Mouse (Mus musculus) midbrain, embryonic 15.5 days (tissue): ENCODE results near the gene Gm20388. TPM values are rescaled to one million over a fixed set of nuclear protein-coding genes. Genes with fewer than 3 reads are reported as not detected.

ENCODE experiments used
- ATAC-seq: fragments of 200-750 bp; cut with Nextera tagmentation; replicated peaks from 2 replicates; pipeline ENCODE4 v1.8.0; 2017; ENCODE audit warnings: moderate TSS enrichment
- H3K27ac ChIP-seq: fragments of 300-500 bp; sonication (generic); 2 replicates; pipeline ENCODE4 v1.5.1; 2015; ENCODE audit warnings: mild to moderate bottlenecking, inconsistent platforms
- H3K27me3 ChIP-seq: fragments of 300-500 bp; sonication (generic); replicated peaks from 2 replicates; pipeline ENCODE4 v1.6.1; 2015; ENCODE audit warnings: inconsistent platforms
- H3K36me3 ChIP-seq: fragments of 300-500 bp; sonication (generic); replicated peaks from 2 replicates; pipeline ENCODE4 v1.6.1; 2015; ENCODE audit warnings: inconsistent platforms
- H3K4me1 ChIP-seq: fragments of 300-500 bp; sonication (generic); 2 replicates; pipeline ENCODE4 v1.6.1; 2015; ENCODE audit warnings: inconsistent platforms
- H3K4me2 ChIP-seq: fragments of 300-500 bp; sonication (generic); 2 replicates; pipeline ENCODE4 v1.6.1; 2015; ENCODE audit warnings: inconsistent platforms, mild to moderate bottlenecking, moderate library complexity
- H3K4me3 ChIP-seq: fragments of 300-500 bp; sonication (generic); 2 replicates; pipeline ENCODE4 v1.5.1; 2015; ENCODE audit warnings: mild to moderate bottlenecking, inconsistent platforms
- H3K9ac ChIP-seq: fragments of 300-500 bp; sonication (generic); 2 replicates; pipeline ENCODE4 v1.6.1; 2015; ENCODE audit warnings: mild to moderate bottlenecking, inconsistent platforms
- H3K9me3 ChIP-seq: fragments of 300-500 bp; sonication (generic); 2 replicates; pipeline ENCODE4 v1.6.1; 2016; ENCODE audit warnings: inconsistent platforms
- WGBS: fragments of 180-500 bp; shearing (Covaris S2); methylation state at CpG from one replicate; pipeline ENCODE4 v1.1.7; 2015; ENCODE audit warnings: mixed read lengths; 5-methylcytosine and 5-hydroxymethylcytosine counted together
- polyA plus RNA-seq: library from polyadenylated mRNA; unstranded; fragments of >200 nt; fragmentation: Nextera tagmentation; extraction: Ambion mirVana; gene quantifications from 2 replicates; pipeline ENCODE4 v1.2.1, GENCODE M21; 2015

Gm20388 gene
- polyA plus RNA-seq, 1 experiment from 2014 or later: 5.6 TPM

DNA sequence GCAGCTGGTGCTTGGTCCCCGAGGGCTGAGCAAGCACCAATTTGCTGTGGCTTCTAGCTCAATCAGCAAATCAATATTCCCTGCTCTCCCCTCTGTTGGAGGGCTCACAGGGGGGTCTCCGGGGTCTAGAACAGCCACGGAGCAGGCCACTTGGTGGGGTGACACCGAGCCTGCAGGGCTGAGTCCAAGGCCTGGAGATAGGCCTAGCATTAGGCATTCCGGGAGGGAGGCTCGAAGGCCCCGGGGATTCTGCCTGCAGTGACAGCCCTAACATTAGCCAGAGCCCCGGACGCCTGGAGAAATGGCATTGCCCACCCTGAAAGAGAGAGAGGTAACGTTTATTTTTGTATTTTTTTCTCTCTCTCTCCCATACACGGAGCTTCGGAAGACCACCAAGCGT is 972.0 kb downstream of the Gm20388 start:
- Histone ChIP-seq H3K27me3 (peaks cover 60% of the 10 kb centered on the region), H3K9ac (no peak overlapping the region), H3K4me3 (no peak overlapping the region), H3K27ac (no peak overlapping the region), H3K36me3 (no peaks in the 10 kb centered on the region), H3K4me2 (no peak overlapping the region), H3K9me3 (no peaks in the 10 kb centered on the region), H3K4me1 (peaks cover 14% of the 10 kb centered on the region)
- no peak for ATAC-seq
- 19% methylated on average over 13 of the region's 13 CpGs for WGBS

DNA sequence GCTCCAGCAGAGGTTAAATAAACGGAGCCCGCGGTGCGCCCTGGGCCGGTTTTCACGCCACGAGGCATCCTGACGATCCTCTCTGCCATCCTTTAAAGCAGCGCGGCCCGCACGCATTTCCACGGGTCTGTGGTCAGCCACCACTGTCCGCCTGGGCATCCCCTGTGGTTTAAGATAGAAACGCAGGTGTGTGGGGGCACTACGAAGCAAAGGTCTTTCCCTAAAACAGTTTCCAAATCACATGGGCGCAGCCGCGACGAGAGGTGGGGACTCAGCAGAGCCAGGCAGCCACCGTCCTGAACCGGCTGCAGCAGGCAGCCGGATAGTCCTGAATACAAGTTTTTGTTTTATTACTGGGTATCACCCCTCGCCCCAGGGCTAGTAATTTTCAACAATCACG is 972.7 kb downstream of the Gm20388 start:
- Histone ChIP-seq H3K9ac (no peak overlapping the region), H3K9me3 (no peaks in the 10 kb centered on the region), H3K27me3 (peaks cover 66% of the 10 kb centered on the region), H3K4me2 (peak overlapping the region; percentile 23), H3K36me3 (no peaks in the 10 kb centered on the region), H3K4me3 (no peak overlapping the region), H3K4me1 (peaks cover 14% of the 10 kb centered on the region), H3K27ac (no peak overlapping the region)
- 3% methylated on average over 25 of the region's 25 CpGs for WGBS
- ATAC-seq: no peak

DNA sequence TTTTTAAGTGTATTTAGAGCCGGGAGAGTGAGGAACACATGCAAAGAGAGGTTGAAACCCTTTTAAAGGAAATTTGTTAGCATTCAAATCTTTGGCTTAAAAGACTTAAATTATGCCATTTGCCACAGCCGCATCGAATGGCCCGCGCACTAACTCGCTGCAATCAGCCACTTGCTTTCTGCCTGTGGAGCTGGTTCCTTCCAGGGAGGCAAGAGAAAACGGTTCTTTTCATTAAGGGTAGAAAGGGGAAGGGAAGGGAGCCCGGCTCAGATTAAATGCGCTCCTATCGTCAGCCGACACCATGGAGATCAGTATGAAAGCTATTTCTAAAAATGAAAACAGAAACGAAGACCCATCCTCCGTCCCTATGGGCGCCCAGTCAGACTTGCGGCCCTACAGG is 973.2 kb downstream of the Gm20388 start:
- Histone ChIP-seq H3K27me3 (peaks cover 71% of the 10 kb centered on the region), H3K4me1 (peaks cover 14% of the 10 kb centered on the region), H3K4me3 (no peak overlapping the region), H3K4me2 (no peak overlapping the region), H3K9me3 (no peaks in the 10 kb centered on the region), H3K36me3 (no peaks in the 10 kb centered on the region), H3K27ac (no peak overlapping the region), H3K9ac (no peak overlapping the region)
- no peak for ATAC-seq
- WGBS: 7% methylated on average over 15 of the region's 15 CpGs

- H3K4me3 ChIP-seq: no peak overlapping the region
- WGBS: 60% methylated on average over 13 of the region's 13 CpGs
- H3K36me3 ChIP-seq: no peaks in the 10 kb centered on the region
- no peak overlapping the region for H3K27ac ChIP-seq
- H3K9me3 ChIP-seq: no peaks in the 10 kb centered on the region
- no peak for ATAC-seq
- no peak overlapping the region for H3K4me2 ChIP-seq
- H3K27me3 ChIP-seq: peaks cover 79% of the 10 kb centered on the region
- H3K4me1 ChIP-seq: peaks cover 14% of the 10 kb centered on the region
- no peak overlapping the region for H3K9ac ChIP-seq
Observed at GRCm38 (mm10) chr8:120884881-120885280, 974.2 kb downstream of the Gm20388 start.

GRCm38 (mm10) chr8:120887254-120887653 is 976.6 kb downstream of the Gm20388 start:
- H3K36me3 ChIP-seq: no peaks in the 10 kb centered on the region
- H3K9ac ChIP-seq: no peak overlapping the region
- peaks cover 14% of the 10 kb centered on the region for H3K4me1 ChIP-seq
- peaks cover 73% of the 10 kb centered on the region for H3K27me3 ChIP-seq
- H3K27ac ChIP-seq: no peak overlapping the region
- ATAC-seq: no peak
- no peak overlapping the region for H3K4me2 ChIP-seq
- no peak overlapping the region for H3K4me3 ChIP-seq
- no peaks in the 10 kb centered on the region for H3K9me3 ChIP-seq
- WGBS: 13% methylated on average over 10 of the region's 10 CpGs

- 45% methylated on average over 5 of the region's 5 CpGs for WGBS
- Histone ChIP-seq H3K9me3 (no peaks in the 10 kb centered on the region), H3K4me2 (no peak overlapping the region), H3K27ac (no peak overlapping the region), H3K9ac (no peak overlapping the region), H3K36me3 (no peaks in the 10 kb centered on the region), H3K4me3 (no peak overlapping the region), H3K27me3 (peaks cover 74% of the 10 kb centered on the region), H3K4me1 (peaks cover 9% of the 10 kb centered on the region)
- ATAC-seq: no peak
Observed at GRCm38 (mm10) chr8:120888005-120888404, 977.4 kb downstream of the Gm20388 start.

DNA sequence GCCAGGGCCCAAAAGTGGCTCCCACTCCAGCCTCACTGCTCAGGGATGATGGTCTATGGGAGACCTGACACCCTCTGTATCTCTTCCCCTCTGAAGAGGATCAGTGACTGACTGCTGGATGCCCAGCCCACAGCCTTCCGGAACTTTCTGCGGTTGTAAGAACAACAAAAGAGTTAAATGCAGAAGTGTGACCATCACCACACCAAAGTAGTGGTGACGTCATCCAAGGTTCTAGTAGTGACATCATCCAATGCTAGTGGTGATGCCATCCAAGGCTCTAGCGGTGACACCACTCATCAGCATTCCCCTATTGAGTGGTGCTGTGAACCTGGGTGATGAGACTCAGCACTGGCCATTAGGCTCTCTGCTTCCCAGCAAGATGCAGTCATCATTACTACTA is 978.5 kb downstream of the Gm20388 start:
- H3K36me3 ChIP-seq: no peaks in the 10 kb centered on the region
- no peak overlapping the region for H3K4me3 ChIP-seq
- H3K27ac ChIP-seq: no peak overlapping the region
- no peak for ATAC-seq
- no peak overlapping the region for H3K4me2 ChIP-seq
- peaks cover 82% of the 10 kb centered on the region for H3K27me3 ChIP-seq
- no peaks in the 10 kb centered on the region for H3K4me1 ChIP-seq
- H3K9me3 ChIP-seq: no peaks in the 10 kb centered on the region
- 90% methylated on average over 4 of the region's 4 CpGs for WGBS
- no peak overlapping the region for H3K9ac ChIP-seq

DNA sequence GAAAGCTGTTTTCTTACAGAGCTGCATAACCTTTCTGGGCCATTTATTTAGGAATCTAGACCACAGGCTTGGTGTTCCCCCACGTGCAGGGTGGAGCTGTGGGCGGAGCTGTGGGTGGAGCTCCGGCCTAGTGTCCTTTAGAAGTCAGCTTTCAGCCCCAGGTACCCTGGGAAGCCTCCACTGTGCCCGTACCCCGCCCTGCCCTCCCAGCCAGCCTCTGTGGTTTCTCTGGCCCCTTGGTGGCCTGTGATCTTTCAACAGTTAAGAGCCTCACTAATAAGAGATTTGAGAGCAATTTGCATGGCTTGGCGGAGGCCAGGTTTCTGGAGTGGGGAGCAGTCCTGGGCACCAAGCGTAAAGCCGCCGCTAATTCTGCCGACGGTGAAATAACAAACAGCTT is 979.4 kb downstream of the Gm20388 start:
- Histone ChIP-seq H3K9ac (no peak overlapping the region), H3K27me3 (peaks cover 83% of the 10 kb centered on the region), H3K27ac (no peak overlapping the region), H3K4me2 (no peak overlapping the region), H3K9me3 (no peaks in the 10 kb centered on the region), H3K36me3 (no peaks in the 10 kb centered on the region), H3K4me1 (0 out of 2 replicates have a peak, but pooled peaks cover 2% of the 10 kb centered on the region), H3K4me3 (no peak overlapping the region)
- no peak for ATAC-seq
- 4% methylated on average over 11 of the region's 11 CpGs for WGBS

DNA sequence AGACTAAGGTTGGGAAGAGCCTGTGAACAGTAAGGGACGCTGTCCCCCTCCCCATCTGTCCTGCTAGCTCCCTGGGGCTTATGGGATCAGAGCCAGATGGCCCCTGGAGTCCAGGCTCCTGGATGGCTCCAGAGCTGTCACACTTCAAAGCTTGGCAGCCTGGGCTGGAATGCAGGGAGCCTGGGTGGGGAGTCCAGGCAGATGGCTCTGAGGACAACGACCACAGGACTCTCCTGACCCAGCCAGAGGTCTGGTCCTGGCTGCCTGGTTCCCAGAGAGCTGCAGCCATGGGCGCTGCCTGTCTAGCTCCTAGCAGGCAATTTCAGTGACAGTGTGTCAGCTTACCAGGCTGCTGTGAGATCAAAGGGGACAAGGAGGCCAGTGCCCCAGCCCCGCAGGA is 984.4 kb downstream of the Gm20388 start:
- WGBS: 3% methylated on average over 4 of the region's 4 CpGs
- no peak overlapping the region for H3K27ac ChIP-seq
- no peak overlapping the region for H3K4me3 ChIP-seq
- no peak overlapping the region for H3K4me2 ChIP-seq
- peaks cover 47% of the 10 kb centered on the region for H3K27me3 ChIP-seq
- H3K4me1 ChIP-seq: peaks cover 12% of the 10 kb centered on the region; the same call in 1 of the 2 replicates
- H3K9me3 ChIP-seq: no peaks in the 10 kb centered on the region
- no peak overlapping the region for H3K9ac ChIP-seq
- H3K36me3 ChIP-seq: no peaks in the 10 kb centered on the region
- no peak for ATAC-seq

- Histone ChIP-seq H3K36me3 (no peaks in the 10 kb centered on the region), H3K4me2 (peak overlapping the region; percentile 42), H3K9me3 (no peaks in the 10 kb centered on the region), H3K27ac (no peak overlapping the region), H3K27me3 (peaks cover 43% of the 10 kb centered on the region), H3K4me3 (peak overlapping the region; percentile 14), H3K4me1 (peaks cover 12% of the 10 kb centered on the region; the same call in 1 of the 2 replicates), H3K9ac (0 out of 2 replicates have a peak overlapping the region, but pooled peaks have one; percentile 18)
- WGBS: 1% methylated on average over 13 of the region's 13 CpGs
- ATAC-seq: no peak
Observed at GRCm38 (mm10) chr8:120895600-120895999, 985.0 kb downstream of the Gm20388 start.

DNA sequence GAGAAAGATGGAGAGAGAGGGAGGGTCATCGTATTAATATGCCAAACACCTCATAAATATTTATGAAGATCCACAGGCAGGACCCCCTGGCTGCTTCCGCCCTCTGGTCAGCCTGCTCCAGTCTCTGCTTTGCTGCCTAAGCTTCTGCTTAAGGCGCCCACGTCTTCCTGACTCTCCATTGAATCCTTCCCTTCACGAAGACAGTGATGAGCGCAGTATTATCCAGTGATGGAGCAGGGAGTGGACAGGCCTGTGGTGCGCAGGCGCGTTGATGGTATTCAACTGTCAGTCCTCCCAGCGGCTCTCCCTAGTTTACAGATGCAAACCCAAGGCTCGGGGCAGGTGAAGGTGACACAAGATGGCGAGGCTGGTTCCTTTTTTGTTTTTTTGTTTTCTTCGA is 985.6 kb downstream of the Gm20388 start:
- Histone ChIP-seq H3K9ac (peak overlapping the region; percentile 18; the same call in 1 of the 2 replicates), H3K4me1 (peaks cover 12% of the 10 kb centered on the region; the same call in 1 of the 2 replicates), H3K4me2 (peak overlapping the region; percentile 42), H3K27ac (no peak overlapping the region), H3K36me3 (no peaks in the 10 kb centered on the region), H3K4me3 (peak overlapping the region; percentile 14), H3K27me3 (peaks cover 41% of the 10 kb centered on the region), H3K9me3 (no peaks in the 10 kb centered on the region)
- WGBS: 22% methylated on average over 13 of the region's 13 CpGs
- ATAC-seq: peak; percentile 50; the same call in 1 of the 2 replicates

DNA sequence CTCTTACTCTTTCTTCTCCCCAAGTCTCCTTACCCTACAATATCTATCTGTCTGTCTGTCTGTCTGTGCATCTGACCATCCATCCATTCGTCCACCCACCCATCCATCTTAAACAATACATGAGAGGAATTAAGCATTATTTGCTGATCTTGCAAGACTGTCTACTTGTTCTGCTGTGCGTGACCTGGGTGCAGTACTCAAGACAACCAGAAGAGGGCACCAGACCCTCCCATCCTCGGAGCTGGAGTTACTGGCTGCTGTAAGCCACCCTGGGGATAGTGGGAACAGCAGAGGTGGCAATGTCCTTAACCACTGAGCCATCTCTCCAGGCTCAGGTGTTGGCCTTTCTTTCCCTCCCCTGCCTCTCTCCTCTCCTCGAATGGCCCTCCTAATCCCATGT is 987.4 kb downstream of the Gm20388 start:
- H3K27ac ChIP-seq: no peak overlapping the region
- no peak overlapping the region for H3K4me3 ChIP-seq
- ATAC-seq: no peak
- no peaks in the 10 kb centered on the region for H3K36me3 ChIP-seq
- H3K4me2 ChIP-seq: no peak overlapping the region
- peaks cover 28% of the 10 kb centered on the region for H3K27me3 ChIP-seq
- WGBS: 51% methylated on average over 4 of the region's 4 CpGs
- H3K9me3 ChIP-seq: no peaks in the 10 kb centered on the region
- H3K4me1 ChIP-seq: peaks cover 12% of the 10 kb centered on the region; the same call in 1 of the 2 replicates
- H3K9ac ChIP-seq: no peak overlapping the region

DNA sequence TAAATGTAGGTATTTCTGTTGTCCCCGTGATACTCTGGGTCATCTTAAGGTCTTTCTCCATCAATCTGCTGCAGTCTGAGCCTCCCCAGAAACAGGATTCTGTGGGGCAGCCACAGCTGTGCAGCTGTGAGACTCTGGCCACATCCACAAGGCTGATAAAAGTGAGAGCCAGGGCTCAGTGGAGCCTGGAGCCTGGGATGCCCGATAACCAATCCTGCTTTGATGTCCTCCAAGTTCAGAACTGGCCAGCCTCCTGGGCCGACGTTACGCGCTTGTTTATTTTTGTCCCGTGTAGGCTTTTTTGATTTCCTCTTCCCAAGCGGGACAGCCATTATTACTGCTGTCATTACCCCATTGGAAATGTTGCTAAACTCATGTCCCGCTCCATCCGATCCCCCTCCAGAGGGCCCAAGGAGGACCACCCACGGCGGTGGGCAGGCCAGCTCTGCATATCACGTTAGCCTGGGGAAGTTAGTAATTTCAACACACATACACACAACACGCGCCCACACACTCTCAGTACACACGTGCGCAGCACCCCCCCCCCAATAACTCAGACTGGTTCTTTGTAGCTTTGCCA is 988.3 kb downstream of the Gm20388 start:
- 72% methylated on average over 17 of the region's 17 CpGs for WGBS
- H3K4me2 ChIP-seq: no peak overlapping the region
- H3K4me3 ChIP-seq: no peak overlapping the region
- H3K27me3 ChIP-seq: peaks cover 19% of the 10 kb centered on the region
- H3K36me3 ChIP-seq: no peaks in the 10 kb centered on the region
- ATAC-seq: no peak
- no peaks in the 10 kb centered on the region for H3K9me3 ChIP-seq
- peaks cover 12% of the 10 kb centered on the region; the same call in 1 of the 2 replicates for H3K4me1 ChIP-seq
- no peak overlapping the region for H3K9ac ChIP-seq
- H3K27ac ChIP-seq: no peak overlapping the region
